Mouse (Mus musculus): ENCODE results near the gene Sem1. TPM values are rescaled to one million over a fixed set of nuclear protein-coding genes. Genes with fewer than 3 reads are reported as not detected.
"Not testable (repeated sequence)": the region's sequence is repeated elsewhere in the genome, so short reads cannot be mapped to it uniquely, and the experiment has no call there.

Sem1 gene
- total RNA-seq, 2 experiments from 2014 or later = 47.2 to 54.0 TPM

- not testable (repeated sequence) for ATAC-seq (replicated peaks; ENCODE audit: low FRiP score, poor library complexity, severe bottlenecking)
These were observed 42.1 kb downstream of the Sem1 start for GRCm38 (mm10) chr6:6536359-6536758.
